Mouse (Mus musculus) gastrocnemius, postnatal 14 days (tissue): ENCODE measurements around the gene Cnpy1. TPM values are rescaled to one million over a fixed set of nuclear protein-coding genes. Genes with fewer than 3 reads are reported as not detected.

Source experiments
- total RNA-seq, 2 experiments: library from RNA; stranded (reverse); gene quantifications; 2 replicates each; pipeline ENCODE4 v1.2.3; 2021

Cnpy1 gene
- total RNA-seq, 2 experiments from 2014 or later: 0.12 TPM; not detected in 1

Other genes starting within 250 kb of the Cnpy1 start
- 10 to 100 TPM in 1 of 2 experiments, 1 to 10 TPM in 1; 9.1 to 13.9 TPM for gene Insig1, start 174.4 kb downstream of the Cnpy1 start, total RNA-seq
- under 1 TPM; 0.18 to 0.23 TPM for gene En2, start 80.1 kb downstream of the Cnpy1 start, total RNA-seq
- gene Rbm33, start 71.3 kb upstream of the Cnpy1 start, total RNA-seq: 10 to 100 TPM; 20.3 to 28.3 TPM
- gene Shh, start 221.4 kb upstream of the Cnpy1 start, total RNA-seq: not detected